ENCODE assay signal across 9 mouse cellular contexts in the genomic region with DNA sequence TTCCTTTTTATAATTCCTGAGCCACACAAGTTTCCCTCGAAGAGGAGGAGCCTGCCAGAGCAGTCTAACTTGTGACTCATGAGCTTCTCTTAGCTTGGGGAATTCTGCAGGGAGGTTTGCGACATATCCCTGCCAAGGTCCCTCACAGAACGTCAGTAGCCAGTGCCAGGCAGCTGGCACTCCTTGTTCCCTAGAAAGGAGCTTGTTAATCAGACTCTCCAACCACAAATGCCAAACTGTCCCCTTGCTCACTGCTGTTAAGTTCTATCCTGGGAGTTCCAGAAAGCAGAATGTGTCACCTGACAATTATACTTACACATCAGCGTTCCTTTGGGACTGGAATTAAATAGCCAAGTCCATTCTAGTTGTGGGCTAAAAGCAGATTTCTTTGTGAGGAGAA.
DNase-seq lines count a peak whose midpoint lies in the region; ATAC-seq and TF ChIP-seq lines count a peak whose summit lies in the region.
"Had no signal": no experiment of that assay in that cellular context is flagged by ENCODE, and none has a peak within 500 bp of the region (broad histone marks: within the 10 kb centered on the region; RNA-seq: fewer than 3 reads in every experiment).

No protein-coding gene starts in this region.

- H3K27me3 ChIP-seq in heart, adult 2 months (ENCODE audit: control insufficient read depth, insufficient read depth, low read length): no peaks in the 10 kb centered on the region
- H3K27me3 ChIP-seq in heart, embryonic 12.5 days (replicated peaks): no peaks in the 10 kb centered on the region
- no peaks in the 10 kb centered on the region for H3K27me3 ChIP-seq in liver, embryonic 11.5 days (replicated peaks; ENCODE audit: control insufficient read depth, insufficient read depth, low read length)
- H3K27me3 ChIP-seq: limb, embryonic 13.5 days had no signal

- peaks cover 14% of the 10 kb centered on the region for H3K36me3 ChIP-seq in heart, adult 2 months (ENCODE audit: control insufficient read depth, insufficient read depth, low read length)
- H3K36me3 ChIP-seq in heart, embryonic 12.5 days: no peaks in the 10 kb centered on the region
- no peaks in the 10 kb centered on the region for H3K36me3 ChIP-seq in liver, embryonic 11.5 days (ENCODE audit: control insufficient read depth, insufficient read depth, low read length)
- H3K36me3 ChIP-seq: limb, embryonic 13.5 days had no signal

- DNase-seq in heart, adult 2 months: peak; percentile 43 to 83
- DNase-seq in adrenal gland, adult (ENCODE audit: inconsistent age in 2 of 2, low spot score in 1 of 2): peak; percentile 91 to 94
- peak; percentile 38 to 48 for DNase-seq in gastrocnemius, adult 8-10 months (ENCODE audit: low spot score in 2 of 2)
- peak; percentile 36 to 65 for DNase-seq in left cerebral cortex, adult 9 months (ENCODE audit: low spot score in 2 of 2)
- peak; percentile 66 for DNase-seq in skeletal muscle tissue, adult 2 months (ENCODE audit: low read depth, low spot score)
- DNase-seq in liver, embryonic 11.5 days (ENCODE audit: low spot score): no peak

- H3K4me3 ChIP-seq in heart, adult 2 months: no peak overlapping the region
- H3K4me3 ChIP-seq in heart, embryonic 12.5 days: no peak overlapping the region
- no peak overlapping the region for H3K4me3 ChIP-seq in liver, embryonic 11.5 days (ENCODE audit: low read depth, low read length)
- H3K4me3 ChIP-seq: limb, embryonic 13.5 days had no signal

- H3K9me3 ChIP-seq in heart, embryonic 12.5 days (replicated peaks): no peaks in the 10 kb centered on the region
- no peaks in the 10 kb centered on the region for H3K9me3 ChIP-seq in liver, embryonic 11.5 days (ENCODE audit: control insufficient read depth, low read length)
- H3K9me3 ChIP-seq: limb, embryonic 13.5 days had no signal

- no peak for ATAC-seq in heart, embryonic 12.5 days (ENCODE audit: insufficient number of reproducible peaks, low FRiP score)
- no peak for ATAC-seq in liver, embryonic 11.5 days (replicated peaks; ENCODE audit: low FRiP score)
- ATAC-seq in megakaryocyte-erythroid progenitor cell, adult 5-6 weeks (replicated peaks; ENCODE audit: low FRiP score, low TSS enrichment, poor library complexity, severe bottlenecking): no peak

- peak overlapping the region; percentile 79 for H3K27ac ChIP-seq in heart, adult 2 months
- no peak overlapping the region for H3K27ac ChIP-seq in heart, embryonic 12.5 days (ENCODE audit: poor library complexity, severe bottlenecking)
- no peak overlapping the region for H3K27ac ChIP-seq in liver, embryonic 11.5 days (ENCODE audit: low read depth, low read length)
- H3K27ac ChIP-seq: limb, embryonic 13.5 days had no signal

- no peak for TF ChIP-seq CTCF in heart, adult 2 months (IDR thresholded peaks at IDR 0.05)

- 0 out of 2 replicates have a peak, but pooled peaks have one; percentile 12 for TF ChIP-seq POLR2A in heart, adult 2 months (IDR thresholded peaks at IDR 0.05; ENCODE audit: insufficient read depth, low read depth, low read length)

- 27% methylated on average over 4 of the region's 4 CpGs for WGBS in heart, adult 2 months
- WGBS in heart, embryonic 12.5 days: 57% methylated on average over 4 of the region's 4 CpGs
- WGBS in liver, embryonic 11.5 days: 64% methylated on average over 4 of the region's 4 CpGs

- peak; percentile 91 for TF ChIP-seq EP300 in heart, adult 2 months (IDR thresholded peaks at IDR 0.05; ENCODE audit: insufficient read depth, low read depth, low read length)

- no peak overlapping the region for H3K9ac ChIP-seq in heart, adult 2 months (ENCODE audit: low read depth, low read length)
- H3K9ac ChIP-seq in heart, embryonic 12.5 days: no peak overlapping the region
- H3K9ac ChIP-seq in liver, embryonic 11.5 days (ENCODE audit: low read depth, low read length): no peak overlapping the region
- H3K9ac ChIP-seq: limb, embryonic 13.5 days had no signal

- H3K79me2 ChIP-seq in heart, adult 2 months (replicated peaks; ENCODE audit: control insufficient read depth, insufficient read depth, low read length): no peaks in the 10 kb centered on the region; the same call in 1 of the 2 replicates

- peaks cover 16% of the 10 kb centered on the region for H3K4me1 ChIP-seq in heart, adult 2 months (ENCODE audit: control insufficient read depth, insufficient read depth, low read length)
- peaks cover 27% of the 10 kb centered on the region for H3K4me1 ChIP-seq in heart, embryonic 12.5 days (replicated peaks)
- H3K4me1 ChIP-seq in liver, embryonic 11.5 days (replicated peaks; ENCODE audit: control insufficient read depth, insufficient read depth, low read length): no peaks in the 10 kb centered on the region

- intact Hi-C loops in heart, adult 2 months (cut with DNase I): loop anchor here (1.0 to 5.0 kb wide), 3 partner anchors 56 to 134 kb away; no protein-coding TSS in a partner anchor

- no peak overlapping the region for H3K4me2 ChIP-seq in heart, embryonic 12.5 days
- no peak overlapping the region for H3K4me2 ChIP-seq in liver, embryonic 11.5 days
- H3K4me2 ChIP-seq: limb, embryonic 13.5 days had no signal
